Mouse (Mus musculus) limb, embryonic 12.5 days (tissue): Measurements from ENCODE around the gene Tbc1d24. TPM values are rescaled to one million over a fixed set of nuclear protein-coding genes. Genes with fewer than 3 reads are reported as not detected.
"Not testable (repeated sequence)": the region's sequence is repeated elsewhere in the genome, so short reads cannot be mapped to it uniquely, and the experiment has no call there.

ENCODE experiments used
- ATAC-seq: fragments of 200-750 bp; cut with Nextera tagmentation; 2 replicates; pipeline ENCODE4 v1.8.0; 2017; ENCODE audit warnings: low read depth, moderate TSS enrichment; ENCODE audit not compliant: insufficient number of reproducible peaks, insufficient read depth, low FRiP score, low TSS enrichment
- H3K27ac ChIP-seq: fragments of 300-500 bp; sonication (generic); 2 replicates; pipeline ENCODE4 v1.5.1; 2016; ENCODE audit warnings: mild to moderate bottlenecking, moderate library complexity
- H3K27me3 ChIP-seq: fragments of 300-500 bp; sonication (generic); 2 replicates; pipeline ENCODE4 v1.6.1; 2016; ENCODE audit warnings: mild to moderate bottlenecking, moderate library complexity
- H3K36me3 ChIP-seq: fragments of 300-500 bp; sonication (generic); 2 replicates; pipeline ENCODE4 v1.6.1; 2016; ENCODE audit warnings: mild to moderate bottlenecking, moderate library complexity
- H3K4me1 ChIP-seq: fragments of 300-500 bp; sonication (generic); replicated peaks from 2 replicates; pipeline ENCODE4 v1.6.1; 2016
- H3K4me2 ChIP-seq: fragments of 300-500 bp; sonication (generic); 2 replicates; pipeline ENCODE4 v1.6.1; 2016; ENCODE audit warnings: mild to moderate bottlenecking, moderate library complexity
- H3K4me3 ChIP-seq: fragments of 300-500 bp; sonication (generic); replicated peaks from 2 replicates; pipeline ENCODE4 v1.5.1; 2016; ENCODE audit warnings: mild to moderate bottlenecking
- H3K9ac ChIP-seq: fragments of 300-500 bp; sonication (generic); replicated peaks from 2 replicates; pipeline ENCODE4 v1.6.1; 2016; ENCODE audit warnings: mild to moderate bottlenecking, moderate library complexity
- H3K9me3 ChIP-seq: fragments of 300-500 bp; sonication (generic); 2 replicates; pipeline ENCODE4 v1.6.1; 2016; ENCODE audit warnings: mild to moderate bottlenecking, moderate library complexity
- WGBS: fragments of 180-500 bp; shearing (Covaris S2); methylation state at CpG from one replicate; pipeline ENCODE4 v1.1.7; 2016; 5-methylcytosine and 5-hydroxymethylcytosine counted together
- polyA plus RNA-seq: library from polyadenylated mRNA; unstranded; fragments of >200 nt; fragmentation: Nextera tagmentation; extraction: Ambion mirVana; gene quantifications from 2 replicates; pipeline ENCODE4 v1.2.1, GENCODE M21; 2016

Tbc1d24 gene
- polyA plus RNA-seq, 1 experiment from 2014 or later: 6.7 TPM

GRCm38 (mm10) chr17:24140845-24141424 lies 64.4 kb downstream of the Tbc1d24 start:
- Histone ChIP-seq H3K9me3 (no peaks in the 10 kb centered on the region), H3K27ac (peak overlapping the region; percentile 86), H3K9ac (peak overlapping the region; percentile 94), H3K4me2 (peak overlapping the region; percentile 87), H3K27me3 (no peaks in the 10 kb centered on the region), H3K4me3 (peak overlapping the region; percentile 98), H3K4me1 (peaks cover 11% of the 10 kb centered on the region), H3K36me3 (no peaks in the 10 kb centered on the region)
- peak; percentile 40; the same call in 1 of the 2 replicates for ATAC-seq
- WGBS: 1% methylated on average over 37 of the region's 43 CpGs

GRCm38 (mm10) chr17:24139968-24140367 lies 65.4 kb downstream of the Tbc1d24 start:
- Histone ChIP-seq H3K4me2 (peak overlapping the region; percentile 87), H3K36me3 (no peaks in the 10 kb centered on the region), H3K9me3 (no peaks in the 10 kb centered on the region), H3K27me3 (no peaks in the 10 kb centered on the region), H3K27ac (no peak overlapping the region), H3K9ac (no peak overlapping the region), H3K4me3 (peak overlapping the region; percentile 98), H3K4me1 (peaks cover 11% of the 10 kb centered on the region)
- WGBS: 88% methylated on average over 4 of the region's 4 CpGs
- no peak for ATAC-seq

DNA sequence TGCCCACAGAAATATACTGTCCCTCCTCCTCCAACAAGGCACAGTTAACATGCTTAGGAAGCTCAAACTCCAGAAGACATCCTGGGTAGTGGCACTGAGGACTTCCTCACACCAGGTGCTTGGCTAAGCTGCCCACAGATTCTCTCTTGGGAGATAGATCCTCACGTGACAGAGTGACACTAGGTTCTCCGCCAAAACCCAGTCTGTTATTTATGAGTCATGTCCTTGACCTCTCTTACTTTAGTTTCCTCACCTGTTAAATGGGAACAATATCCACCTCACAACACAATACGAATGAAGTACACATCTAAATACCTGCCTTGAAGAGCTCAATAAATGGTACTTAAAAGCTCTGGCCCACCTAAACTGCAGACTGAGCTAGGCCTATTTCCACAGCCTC lies 66.1 kb downstream of the Tbc1d24 start:
- no peak overlapping the region for H3K27ac ChIP-seq
- no peak overlapping the region for H3K4me2 ChIP-seq
- no peaks in the 10 kb centered on the region for H3K36me3 ChIP-seq
- no peak overlapping the region for H3K9ac ChIP-seq
- H3K4me1 ChIP-seq: peaks cover 11% of the 10 kb centered on the region
- no peaks in the 10 kb centered on the region for H3K27me3 ChIP-seq
- no peaks in the 10 kb centered on the region for H3K9me3 ChIP-seq
- WGBS: 92% methylated on average over 3 of the region's 3 CpGs
- H3K4me3 ChIP-seq: no peak overlapping the region
- no peak for ATAC-seq

DNA sequence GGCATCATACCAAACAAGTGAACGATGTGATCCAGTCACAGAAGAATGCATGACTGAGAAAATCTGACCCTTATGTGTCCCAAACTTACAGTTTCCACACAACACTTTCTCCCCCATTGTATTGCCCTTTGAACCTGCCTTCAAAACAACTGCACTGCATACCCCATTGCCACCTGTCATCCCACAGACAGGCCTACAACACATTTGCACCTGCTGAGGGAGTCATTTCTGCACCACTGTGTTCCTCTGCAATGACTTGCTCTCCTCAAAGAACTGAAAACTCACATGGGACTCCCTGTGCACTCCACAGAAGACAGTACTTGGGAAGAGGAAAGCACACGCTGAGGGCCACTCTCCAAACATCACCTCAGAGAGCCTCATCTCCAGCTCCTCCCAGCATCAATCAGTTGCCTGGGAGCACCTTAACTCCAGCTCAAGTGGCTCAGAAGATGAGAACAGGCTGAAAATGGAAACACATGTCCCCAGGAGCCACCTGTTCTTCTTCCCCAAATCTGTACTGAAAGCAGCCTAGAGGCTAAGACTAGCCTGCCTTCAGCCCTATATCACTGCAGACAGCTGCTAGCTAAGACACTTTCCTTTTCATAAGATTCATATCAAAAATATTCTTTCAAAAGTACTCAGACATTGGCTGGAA lies 68.0 kb downstream of the Tbc1d24 start:
- 85% methylated on average over 2 of the region's 2 CpGs for WGBS
- no peak overlapping the region for H3K27ac ChIP-seq

DNA sequence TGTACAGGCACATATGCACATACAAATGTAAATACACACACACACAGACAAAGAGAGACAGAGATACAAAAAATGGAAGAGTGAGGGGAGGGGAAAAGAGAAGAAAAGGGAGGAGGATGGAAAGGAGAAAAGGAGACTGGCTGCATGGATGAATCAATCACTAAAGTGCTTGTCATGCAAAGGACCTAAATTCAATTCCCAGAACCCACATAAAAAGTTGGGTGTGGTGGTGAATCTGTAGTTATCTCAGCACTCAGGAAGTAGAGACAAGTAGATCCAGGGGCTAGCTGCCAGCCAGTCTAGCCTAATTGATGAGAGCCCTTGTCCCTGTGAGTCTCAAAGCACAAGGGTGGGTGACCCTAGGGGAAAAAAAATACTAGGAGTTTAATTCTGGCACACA lies 71.3 kb downstream of the Tbc1d24 start:
- no peak for ATAC-seq
- Histone ChIP-seq H3K27ac (no peak overlapping the region), H3K4me2 (no peak overlapping the region), H3K9ac (no peak overlapping the region), H3K4me1 (peaks cover 5% of the 10 kb centered on the region), H3K27me3 (no peaks in the 10 kb centered on the region), H3K4me3 (no peak overlapping the region), H3K9me3 (no peaks in the 10 kb centered on the region), H3K36me3 (0 out of 2 replicates have a peak, but pooled peaks cover 3% of the 10 kb centered on the region)

More for the DNA sequence above, 68.0 kb downstream of the Tbc1d24 start:
- peaks cover 11% of the 10 kb centered on the region for H3K4me1 ChIP-seq
- 0 out of 2 replicates have a peak, but pooled peaks cover 3% of the 10 kb centered on the region for H3K36me3 ChIP-seq
- no peak overlapping the region for H3K4me3 ChIP-seq
- H3K4me2 ChIP-seq: no peak overlapping the region
- H3K9ac ChIP-seq: no peak overlapping the region
- ATAC-seq: no peak
- no peaks in the 10 kb centered on the region for H3K9me3 ChIP-seq
- H3K27me3 ChIP-seq: no peaks in the 10 kb centered on the region

GRCm38 (mm10) chr17:24132919-24133318 lies 72.4 kb downstream of the Tbc1d24 start:
- not testable (repeated sequence) for H3K4me2 ChIP-seq, H3K9me3 ChIP-seq, H3K36me3 ChIP-seq, H3K9ac ChIP-seq, H3K4me1 ChIP-seq, H3K4me3 ChIP-seq, H3K27ac ChIP-seq, H3K27me3 ChIP-seq, ATAC-seq
- WGBS: 83% methylated on average over 4 of the region's 4 CpGs

DNA sequence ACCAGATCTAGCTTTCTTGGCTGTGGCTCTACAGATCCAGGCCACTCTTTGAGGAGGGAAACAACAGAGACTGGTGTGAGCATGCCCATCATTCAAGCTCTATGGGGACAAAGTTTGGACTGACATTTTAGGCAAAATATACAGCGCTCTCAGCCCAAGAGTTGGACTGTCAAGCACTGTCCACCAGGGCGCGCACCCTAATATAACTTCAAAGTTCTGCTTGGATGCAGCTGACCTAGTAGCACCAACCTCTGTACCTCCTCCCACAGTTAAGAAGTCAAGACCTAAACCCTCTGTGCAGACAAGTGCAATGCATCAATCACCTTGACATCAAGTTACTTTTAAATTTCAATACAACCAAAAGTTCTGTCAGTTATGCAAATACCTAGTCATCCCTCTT lies 73.8 kb downstream of the Tbc1d24 start:
- Histone ChIP-seq H3K4me1 (peaks cover 5% of the 10 kb centered on the region), H3K27ac (no peak overlapping the region), H3K9ac (no peak overlapping the region), H3K36me3 (0 out of 2 replicates have a peak, but pooled peaks cover 3% of the 10 kb centered on the region), H3K27me3 (no peaks in the 10 kb centered on the region), H3K4me2 (no peak overlapping the region), H3K9me3 (no peaks in the 10 kb centered on the region), H3K4me3 (no peak overlapping the region)
- ATAC-seq: no peak
- 91% methylated on average over 3 of the region's 3 CpGs for WGBS

DNA sequence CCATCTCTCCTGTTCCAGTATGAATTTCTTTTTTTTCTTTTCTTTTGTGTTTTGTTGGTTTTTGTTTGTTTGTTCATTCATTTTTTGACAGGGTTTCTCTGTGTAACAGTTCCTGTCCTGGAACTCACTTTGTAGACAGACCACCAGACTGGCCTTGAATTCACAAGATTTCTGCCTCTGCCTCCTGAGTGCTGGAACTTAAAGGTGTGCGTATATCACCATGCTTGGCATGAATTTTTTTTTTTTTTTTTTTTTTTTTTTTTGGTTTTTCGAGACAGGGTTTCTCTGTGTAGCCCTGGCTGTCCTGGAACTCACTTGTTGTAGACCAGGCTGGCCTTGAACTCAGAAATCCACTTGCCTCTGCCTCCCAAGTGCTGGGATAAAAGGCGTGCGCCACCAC lies 76.1 kb downstream of the Tbc1d24 start:
- H3K27ac ChIP-seq, H3K4me2 ChIP-seq, H3K4me1 ChIP-seq, ATAC-seq, H3K4me3 ChIP-seq, H3K9me3 ChIP-seq, H3K27me3 ChIP-seq, H3K36me3 ChIP-seq, H3K9ac ChIP-seq: not testable (repeated sequence)
- 87% methylated on average over 4 of the region's 4 CpGs for WGBS

DNA sequence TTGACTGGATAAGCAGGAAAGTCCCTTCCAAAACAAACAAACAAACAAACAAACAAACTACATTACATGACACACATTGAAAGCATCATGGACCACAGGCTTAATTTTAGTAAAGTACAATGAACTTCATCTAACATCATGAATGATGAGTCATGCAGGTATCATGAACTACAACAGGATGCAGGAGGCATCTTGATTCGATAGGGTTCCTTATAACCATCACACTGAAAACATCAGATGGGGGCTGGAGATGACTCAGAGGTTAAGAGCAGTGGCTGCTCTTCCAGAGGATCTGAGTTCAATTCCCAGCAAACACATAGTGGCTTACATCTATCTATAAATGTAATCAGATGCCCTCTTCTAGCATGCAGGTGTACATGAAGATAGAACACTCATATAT lies 77.8 kb downstream of the Tbc1d24 start:
- ATAC-seq: no peak
- no peak overlapping the region for H3K4me3 ChIP-seq
- no peak overlapping the region for H3K4me2 ChIP-seq
- H3K36me3 ChIP-seq: no peaks in the 10 kb centered on the region
- 94% methylated on average over 1 of the region's 1 CpGs for WGBS
- peaks cover 5% of the 10 kb centered on the region for H3K4me1 ChIP-seq
- no peak overlapping the region for H3K9ac ChIP-seq
- H3K27ac ChIP-seq: no peak overlapping the region
- no peaks in the 10 kb centered on the region for H3K27me3 ChIP-seq
- H3K9me3 ChIP-seq: no peaks in the 10 kb centered on the region

DNA sequence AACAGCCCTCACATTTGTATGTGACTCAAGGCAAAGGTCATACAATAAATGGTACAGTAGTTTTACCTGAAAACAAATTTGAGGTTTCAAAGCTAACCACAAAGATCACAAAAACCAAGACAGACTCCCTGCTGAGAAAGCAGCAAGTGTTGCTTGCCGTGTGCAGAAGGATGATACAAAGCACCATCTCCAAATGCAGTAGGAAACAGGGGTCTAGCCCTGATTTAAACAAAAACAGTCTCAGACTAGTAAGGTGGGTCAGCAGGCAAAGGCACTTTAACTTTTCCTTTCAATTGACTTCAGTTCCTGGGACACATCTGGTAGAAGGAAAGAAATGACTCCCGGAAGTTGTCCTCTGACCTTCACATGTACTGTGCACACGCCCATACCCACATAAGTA lies 78.6 kb downstream of the Tbc1d24 start:
- Histone ChIP-seq H3K9ac (no peak overlapping the region), H3K27ac (no peak overlapping the region), H3K4me3 (no peak overlapping the region), H3K27me3 (no peaks in the 10 kb centered on the region), H3K4me1 (peaks cover 5% of the 10 kb centered on the region), H3K36me3 (no peaks in the 10 kb centered on the region), H3K9me3 (no peaks in the 10 kb centered on the region), H3K4me2 (no peak overlapping the region)
- 79% methylated on average over 3 of the region's 3 CpGs for WGBS
- no peak for ATAC-seq
